Mouse (Mus musculus): ENCODE data around the gene Sst.

Gene Sst

DNA sequence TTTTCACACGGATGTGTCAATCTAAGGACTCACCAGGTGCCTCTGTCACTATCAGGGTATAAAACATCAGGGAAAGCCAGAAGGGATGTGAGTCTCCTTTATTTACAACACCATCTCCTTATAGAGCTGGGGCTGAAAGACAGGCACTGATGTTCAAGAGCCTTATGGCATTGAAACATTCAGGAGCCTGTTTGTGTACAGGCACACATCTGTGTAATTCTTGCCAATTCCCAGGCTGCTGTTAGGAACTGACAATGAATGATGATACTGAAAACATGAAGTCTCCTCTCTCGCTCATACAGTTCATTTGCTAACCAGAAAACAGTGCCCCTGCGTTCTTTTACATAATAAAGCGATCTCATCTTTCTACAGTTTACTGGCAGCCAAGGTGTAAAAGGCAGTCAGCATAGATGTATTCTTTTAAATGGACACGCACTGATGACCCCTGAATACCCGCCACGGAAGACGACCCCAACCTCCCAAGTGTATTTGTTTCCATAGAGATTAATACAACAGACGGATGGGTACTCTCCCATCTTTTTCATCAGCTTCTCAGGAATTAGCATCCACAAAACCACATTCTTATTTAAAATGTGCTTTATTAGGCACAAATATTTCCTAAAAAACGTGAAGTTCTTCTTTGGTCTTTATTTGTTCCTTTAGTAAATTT lies 2.7 kb downstream of the Sst start:
- intact Hi-C loops (cut with DNase I) = no loop called here

DNA sequence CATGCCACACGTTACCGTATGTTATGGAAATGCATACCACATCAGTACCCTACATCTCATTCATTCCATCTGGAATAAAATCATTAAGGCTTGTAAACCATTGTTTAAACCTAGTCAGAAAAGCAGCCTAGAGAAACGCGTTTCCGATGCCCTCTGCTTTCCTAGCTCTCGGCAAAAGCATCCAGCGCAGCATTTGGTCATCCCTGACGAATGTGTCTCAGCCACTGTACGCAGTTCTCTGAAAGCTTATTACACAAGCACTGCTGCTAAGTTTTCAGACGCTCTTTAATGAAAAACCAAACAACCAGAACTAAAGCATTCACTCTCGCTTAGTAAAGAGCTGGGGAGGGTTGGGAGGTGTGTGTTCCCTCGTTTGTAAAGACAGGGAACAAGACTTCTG lies 5.7 kb downstream of the Sst start:
- intact Hi-C loops (cut with DNase I) = no loop called here

DNA sequence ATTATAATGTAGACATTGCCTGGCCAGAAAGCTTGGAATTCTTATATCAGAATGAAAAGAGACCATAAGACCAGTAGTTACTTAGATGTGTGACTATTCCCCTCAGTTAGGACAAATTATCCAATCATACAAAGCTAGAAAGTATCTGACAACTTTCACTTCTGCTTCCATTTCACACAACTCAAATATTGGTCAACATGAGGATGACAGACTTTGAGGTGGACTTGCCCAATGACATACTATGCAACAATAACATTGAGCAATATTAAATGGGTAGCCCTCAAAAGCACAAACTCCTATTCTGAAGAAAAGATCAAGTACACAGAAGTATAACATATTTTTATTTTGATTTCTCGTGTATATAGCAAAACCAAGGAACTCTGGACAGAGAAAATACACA lies 35.5 kb downstream of the Sst start:
- intact Hi-C loops (cut with DNase I) = no loop called here

DNA sequence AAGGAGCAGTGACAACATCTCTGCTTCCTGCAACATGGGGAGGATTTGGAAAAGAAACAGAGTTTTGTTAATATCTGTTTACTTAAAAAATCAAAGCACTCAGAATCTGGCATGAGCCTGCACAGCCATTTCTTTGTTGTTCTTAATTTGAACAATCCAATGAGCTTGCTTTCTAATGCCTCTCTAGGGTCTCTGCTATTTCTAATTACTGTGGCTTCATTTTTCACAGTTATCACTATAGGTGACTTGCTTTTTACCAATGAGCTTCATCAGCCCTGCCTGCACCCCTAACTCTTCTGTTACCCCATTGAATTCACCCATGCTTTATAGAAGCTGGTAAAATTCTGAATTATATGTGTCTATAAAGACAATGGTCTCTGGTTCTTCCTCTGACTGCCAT lies 41.0 kb downstream of the Sst start:
- intact Hi-C loops (cut with DNase I) = no loop called here

DNA sequence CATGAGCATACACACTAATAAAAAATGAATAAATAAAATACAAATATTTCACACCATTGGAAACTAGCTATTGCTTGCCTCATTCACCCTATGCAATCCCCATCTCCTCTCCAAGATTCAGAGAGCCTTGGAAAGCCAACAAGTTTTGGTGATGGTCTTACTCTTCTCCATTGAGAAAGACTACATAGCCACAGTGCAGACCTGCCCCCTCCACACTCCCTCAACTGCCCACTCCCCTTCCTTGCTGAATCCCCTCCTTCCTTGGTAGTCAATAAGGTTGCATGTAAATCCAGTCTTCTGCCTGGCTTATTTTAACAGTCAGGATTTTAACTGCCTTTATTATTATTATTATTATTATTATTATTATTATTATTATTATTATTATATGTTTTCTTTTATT lies 41.6 kb downstream of the Sst start:
- intact Hi-C loops (cut with DNase I) = no loop called here

DNA sequence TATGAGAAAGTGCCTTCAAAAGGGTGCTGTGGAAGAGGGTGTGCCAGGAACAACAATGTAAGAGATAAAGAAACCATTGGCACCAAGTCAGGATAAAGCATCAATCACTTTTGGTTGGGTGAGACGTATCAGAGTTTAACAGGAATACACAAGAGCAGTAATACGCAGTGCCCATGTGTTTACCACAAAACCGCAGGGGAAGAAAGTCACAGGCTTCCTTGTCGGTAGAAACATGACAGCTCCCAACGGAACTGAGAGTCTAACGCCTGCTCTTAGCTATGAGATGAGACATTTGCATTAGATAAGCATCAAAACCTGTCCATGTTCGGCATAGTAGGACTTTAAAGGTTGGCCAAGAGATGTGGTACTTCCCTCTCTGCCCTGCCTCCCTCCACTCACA lies 46.1 kb downstream of the Sst start:
- intact Hi-C loops (cut with DNase I) = no loop called here

DNA sequence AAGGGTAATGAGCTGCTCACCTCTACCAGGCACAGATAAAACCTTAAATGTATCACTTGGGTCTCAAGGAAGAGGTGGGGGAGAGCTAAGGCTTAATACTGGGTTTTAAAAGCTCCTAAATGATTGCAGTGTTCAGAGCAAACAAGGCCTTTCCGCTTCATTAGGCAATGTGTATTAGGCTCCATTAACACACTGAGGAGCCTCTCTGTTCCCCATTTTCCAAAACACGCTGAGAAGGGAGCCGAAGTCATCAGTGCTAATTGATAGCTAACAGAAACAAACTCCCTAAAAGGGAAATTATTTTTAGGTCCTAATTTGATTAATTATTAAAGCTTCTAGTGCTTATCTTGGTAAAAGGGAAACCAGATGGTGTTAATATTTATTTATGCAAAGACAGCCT lies 48.1 kb downstream of the Sst start:
- intact Hi-C loops (cut with DNase I) = no loop called here

Measured in adrenal gland (tissue).